Mouse (Mus musculus): ENCODE measurements around the gene Kcnq1. TPM values are rescaled to one million over a fixed set of nuclear protein-coding genes. Genes with fewer than 3 reads are reported as not detected.
A peak's percentile ranks its signal among the peaks of the same experiment; 100 is the strongest.

The Kcnq1 gene
- total and polyA plus RNA-seq, 3 experiments, result 0.63 to 0.96 TPM; not detected in 1

DNA sequence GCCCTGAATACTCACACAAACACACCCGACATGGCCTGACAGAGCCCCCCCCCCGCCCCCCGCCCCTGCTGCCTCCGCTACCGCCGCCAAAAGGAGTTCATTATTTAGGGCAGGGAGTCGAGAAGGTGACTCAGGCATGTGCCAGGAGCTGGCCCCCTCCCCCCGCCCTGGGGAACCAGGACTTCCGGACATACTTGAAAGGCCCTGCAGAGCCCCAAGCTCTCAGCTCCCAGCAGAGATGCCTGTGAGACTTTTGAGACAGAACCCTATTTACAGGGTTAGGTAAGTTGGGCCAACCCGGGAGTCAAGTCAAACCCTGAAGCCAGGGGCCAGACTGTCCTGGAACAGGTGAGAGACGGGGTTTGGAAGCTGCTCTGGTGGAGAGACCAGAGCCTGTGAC, 355.8 kb downstream of the Kcnq1 start:
- H3K36me3 ChIP-seq (ENCODE audit: control insufficient read depth in 1 of 2, insufficient read depth in 2 of 2, low read length in 2 of 2), result peaks cover 0 to 16% of the 10 kb centered on the region in 2 experiments; a peak in 2 of 4 replicates
- no peak overlapping the region for H3K27ac ChIP-seq (ENCODE audit: control insufficient read depth, low read depth, low read length)
- DNase-seq (ENCODE audit: low read depth, low spot score), result no peak
- TF ChIP-seq MAZ (IDR thresholded peaks at IDR 0.05; ENCODE audit: low read depth, low read length) (no peak), BHLHE40 (IDR thresholded peaks at IDR 0.05; ENCODE audit: borderline replicate concordance, low read depth, low read length) (no peak), ETS1 (IDR thresholded peaks at IDR 0.05; ENCODE audit: low read depth, low read length) (no peak), TAL1 (IDR thresholded peaks at IDR 0.05; ENCODE audit: low read length) (no peak), ZNF384 (IDR thresholded peaks at IDR 0.05; ENCODE audit: low read depth, low read length) (no peak), CHD2 (IDR thresholded peaks at IDR 0.05; ENCODE audit: low read length) (no peak), POLR2AphosphoS2 (IDR thresholded peaks at IDR 0.05; ENCODE audit: low read length) (no peak)
- peaks cover 8% of the 10 kb centered on the region; the same call in 1 of the 2 replicates for H3K79me2 ChIP-seq (ENCODE audit: control insufficient read depth, insufficient read depth, low read length, poor library complexity)
- H3K9me3 ChIP-seq (replicated peaks; ENCODE audit: insufficient read depth, low read length), result no peaks in the 10 kb centered on the region
- no peak overlapping the region for H3K9ac ChIP-seq (ENCODE audit: control insufficient read depth, low read depth, low read length, poor library complexity, severe bottlenecking)
- no peaks in the 10 kb centered on the region for H3K27me3 ChIP-seq (ENCODE audit: control insufficient read depth in 1 of 2, insufficient read depth in 2 of 2, low read length in 2 of 2)
- H3K4me3 ChIP-seq (ENCODE audit: control insufficient read depth in 1 of 2, insufficient read depth in 1 of 2, low read depth in 2 of 2, low read length in 2 of 2), result no peak overlapping the region
- H3K4me1 ChIP-seq (ENCODE audit: control insufficient read depth in 1 of 2, insufficient read depth in 2 of 2, low read length in 2 of 2), result peaks cover 0 to 21% of the 10 kb centered on the region in 2 experiments; a peak in 2 of 4 replicates

DNA sequence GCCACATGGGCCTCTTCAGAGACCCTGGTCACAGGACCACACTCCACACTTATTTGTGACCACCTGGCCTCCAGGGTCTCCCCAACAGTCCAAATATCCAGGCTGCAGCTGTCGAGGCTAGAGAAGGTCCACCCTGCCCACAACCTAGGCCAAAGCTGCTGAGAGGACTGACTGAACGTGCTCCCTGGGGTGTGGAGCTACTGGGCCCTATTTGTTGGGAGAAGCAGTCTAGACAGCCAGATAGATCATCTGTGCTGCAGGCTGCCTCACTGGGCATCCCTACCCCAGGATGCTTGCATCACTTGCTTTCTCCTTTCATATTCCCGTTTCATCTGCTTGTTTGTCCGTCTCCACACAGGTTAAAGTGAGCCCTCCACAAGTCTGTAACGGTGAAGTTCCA, 356.4 kb downstream of the Kcnq1 start:
- Histone ChIP-seq H3K4me3 (ENCODE audit: control insufficient read depth in 1 of 2, insufficient read depth in 1 of 2, low read depth in 2 of 2, low read length in 2 of 2) (no peak overlapping the region), H3K27me3 (ENCODE audit: control insufficient read depth in 1 of 2, insufficient read depth in 2 of 2, low read length in 2 of 2) (no peaks in the 10 kb centered on the region), H3K9ac (ENCODE audit: control insufficient read depth, low read depth, low read length, poor library complexity, severe bottlenecking) (no peak overlapping the region), H3K36me3 (ENCODE audit: control insufficient read depth in 1 of 2, insufficient read depth in 2 of 2, low read length in 2 of 2) (peaks cover 0 to 16% of the 10 kb centered on the region in 2 experiments; a peak in 2 of 4 replicates), H3K9me3 (replicated peaks; ENCODE audit: insufficient read depth, low read length) (no peaks in the 10 kb centered on the region), H3K79me2 (ENCODE audit: control insufficient read depth, insufficient read depth, low read length, poor library complexity) (peaks cover 8% of the 10 kb centered on the region; the same call in 1 of the 2 replicates), H3K4me1 (ENCODE audit: control insufficient read depth in 1 of 2, insufficient read depth in 2 of 2, low read length in 2 of 2) (peaks cover 0 to 21% of the 10 kb centered on the region in 2 experiments; a peak in 2 of 4 replicates), H3K27ac (ENCODE audit: control insufficient read depth, low read depth, low read length) (no peak overlapping the region)
- no peak for DNase-seq (ENCODE audit: low read depth, low spot score)
- TF ChIP-seq MYB (IDR thresholded peaks at IDR 0.05; ENCODE audit: low read depth, low read length) (no peak), TBP (IDR thresholded peaks at IDR 0.05; ENCODE audit: low read depth, low read length) (no peak)

DNA sequence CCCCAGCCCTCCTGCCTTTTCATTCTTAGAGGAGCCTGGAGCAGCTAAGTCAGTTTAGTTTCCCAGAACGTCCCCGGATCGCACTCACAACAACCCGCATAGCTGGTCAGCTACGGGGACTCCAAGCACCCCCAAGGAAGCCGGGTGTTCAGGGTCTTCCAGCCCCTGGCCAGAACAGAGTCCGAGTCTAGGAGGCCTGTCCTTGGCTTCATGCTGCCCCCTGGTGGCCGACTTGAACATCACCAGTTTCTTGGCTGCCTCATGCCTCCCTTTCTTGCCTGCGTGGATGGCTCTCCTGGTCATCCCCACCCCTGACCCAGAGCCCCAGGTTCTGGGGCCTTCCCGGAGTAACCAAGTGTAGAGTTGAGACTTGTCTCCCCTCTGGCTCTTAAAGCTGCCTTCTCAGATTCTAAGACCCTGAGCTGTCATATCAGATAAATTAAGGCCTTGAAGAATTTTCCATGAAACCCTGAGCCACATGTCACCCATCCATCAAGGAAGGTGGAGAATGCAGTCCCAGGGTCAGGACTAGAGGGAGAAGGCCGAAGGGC, 357.8 kb downstream of the Kcnq1 start:
- H3K9ac ChIP-seq (ENCODE audit: control insufficient read depth, low read depth, low read length, poor library complexity, severe bottlenecking), result peak overlapping the region; percentile 89
- TF ChIP-seq NELFE (IDR thresholded peaks at IDR 0.05; ENCODE audit: low read depth, low read length), result no peak
- no peak for TF ChIP-seq TCF12 (IDR thresholded peaks at IDR 0.05; ENCODE audit: low read depth, low read length)
- peak; percentile 63 to 93 (median 86) for TF ChIP-seq CTCF (IDR thresholded peaks at IDR 0.05 in 2 of 3, conservative IDR thresholded peaks at IDR 0.05 in 1 of 3; ENCODE audit: control insufficient read depth in 1 of 3, insufficient read depth in 1 of 3, low read depth in 2 of 3, low read length in 3 of 3, poor library complexity in 1 of 3, severe bottlenecking in 1 of 3)
- TF ChIP-seq SMC3 (IDR thresholded peaks at IDR 0.05; ENCODE audit: low read depth, low read length), result peak; percentile 78
- TF ChIP-seq ETS1 (IDR thresholded peaks at IDR 0.05; ENCODE audit: low read depth, low read length), result no peak
- TF ChIP-seq RAD21 (IDR thresholded peaks at IDR 0.05; ENCODE audit: low read depth, low read length), result peak; percentile 63
- TF ChIP-seq ZC3H11A (IDR thresholded peaks at IDR 0.05; ENCODE audit: low read depth, low read length), result peak; percentile 42; the same call in 1 of the 2 replicates
- no peak for TF ChIP-seq USF1 (IDR thresholded peaks at IDR 0.05; ENCODE audit: low read depth, low read length)
- 0 out of 2 replicates have a peak, but pooled peaks have one; percentile 6 for TF ChIP-seq SIN3A (IDR thresholded peaks at IDR 0.05; ENCODE audit: low read length)
- no peaks in the 10 kb centered on the region for H3K27me3 ChIP-seq (ENCODE audit: control insufficient read depth in 1 of 2, insufficient read depth in 2 of 2, low read length in 2 of 2)
- H3K4me3 ChIP-seq (ENCODE audit: control insufficient read depth in 1 of 2, insufficient read depth in 1 of 2, low read depth in 2 of 2, low read length in 2 of 2), result peak overlapping the region; percentile 15 to 47; a peak in 3 of 4 replicates
- H3K79me2 ChIP-seq (ENCODE audit: control insufficient read depth, insufficient read depth, low read length, poor library complexity), result peaks cover 8% of the 10 kb centered on the region; the same call in 1 of the 2 replicates
- H3K27ac ChIP-seq (ENCODE audit: control insufficient read depth, low read depth, low read length), result peak overlapping the region; percentile 81
- peaks cover 0 to 21% of the 10 kb centered on the region in 2 experiments; a peak in 2 of 4 replicates for H3K4me1 ChIP-seq (ENCODE audit: control insufficient read depth in 1 of 2, insufficient read depth in 2 of 2, low read length in 2 of 2)
- H3K36me3 ChIP-seq (ENCODE audit: control insufficient read depth in 1 of 2, insufficient read depth in 2 of 2, low read length in 2 of 2), result peaks cover 0 to 16% of the 10 kb centered on the region in 2 experiments; a peak in 2 of 4 replicates
- no peaks in the 10 kb centered on the region for H3K9me3 ChIP-seq (replicated peaks; ENCODE audit: insufficient read depth, low read length)
- DNase-seq (ENCODE audit: low read depth, low spot score), result peak; percentile 82

All from MEL (cell line).